Mouse (Mus musculus): ENCODE data around the gene Ndufb2. TPM values are rescaled to one million over a fixed set of nuclear protein-coding genes. Genes with fewer than 3 reads are reported as not detected.

Ndufb2 gene
- polyA plus RNA-seq, 1 experiment = 301 TPM

GRCm38 (mm10) chr6:39574951-39575350 lies 17.4 kb upstream of the Ndufb2 start:
- 43% methylated on average over 7 of the region's 7 CpGs for WGBS

GRCm38 (mm10) chr6:39579552-39579951 lies 12.8 kb upstream of the Ndufb2 start:
- WGBS = 90% methylated on average over 7 of the region's 7 CpGs
- no peak for DNase-seq (ENCODE audit: low read depth, low spot score)

More at GRCm38 (mm10) chr6:39574951-39575350, 17.4 kb upstream of the Ndufb2 start:
- DNase-seq (ENCODE audit: low read depth, low spot score) = no peak

GRCm38 (mm10) chr6:39580558-39580957 lies 11.8 kb upstream of the Ndufb2 start:
- 90% methylated on average over 2 of the region's 2 CpGs for WGBS
- no peak for DNase-seq (ENCODE audit: low read depth, low spot score)

- no peak for DNase-seq (ENCODE audit: low read depth, low spot score)
- WGBS = 88% methylated on average over 7 of the region's 7 CpGs
Measured at GRCm38 (mm10) chr6:39581087-39581784, 11.1 kb upstream of the Ndufb2 start.

GRCm38 (mm10) chr6:39585517-39585916 lies 6.9 kb upstream of the Ndufb2 start, which contains the start of gene Gm42420:
Gene Gm42420 (plus strand): TSS chr6:39585753.
- no peak for DNase-seq (ENCODE audit: low read depth, low spot score)
- WGBS = 94% methylated on average over 6 of the region's 6 CpGs

GRCm38 (mm10) chr6:39591481-39591880 lies 893 bp upstream of the Ndufb2 start:
- WGBS = 91% methylated on average over 4 of the region's 4 CpGs
- no peak for DNase-seq (ENCODE audit: low read depth, low spot score)

- DNase-seq (ENCODE audit: low read depth, low spot score) = no peak
- 96% methylated on average over 3 of the region's 3 CpGs for WGBS
Measured at GRCm38 (mm10) chr6:39600851-39601250, 8.5 kb downstream of the Ndufb2 start.

- no peak for DNase-seq (ENCODE audit: low read depth, low spot score)
- WGBS = 81% methylated on average over 3 of the region's 3 CpGs
Measured at GRCm38 (mm10) chr6:39601828-39602227, 9.5 kb downstream of the Ndufb2 start.

- no peak for DNase-seq (ENCODE audit: low read depth, low spot score)
- 75% methylated on average over 5 of the region's 5 CpGs for WGBS
Measured at GRCm38 (mm10) chr6:39604565-39604964, 12.2 kb downstream of the Ndufb2 start.

GRCm38 (mm10) chr6:39606056-39606455 lies 13.7 kb downstream of the Ndufb2 start:
- 77% methylated on average over 6 of the region's 6 CpGs for WGBS
- no peak for DNase-seq (ENCODE audit: low read depth, low spot score)

- 37% methylated on average over 3 of the region's 3 CpGs for WGBS
- DNase-seq (ENCODE audit: low read depth, low spot score) = no peak
Measured at GRCm38 (mm10) chr6:39606862-39607261, 14.5 kb downstream of the Ndufb2 start.

- DNase-seq (ENCODE audit: low read depth, low spot score) = no peak
- 43% methylated on average over 5 of the region's 5 CpGs for WGBS
Measured at GRCm38 (mm10) chr6:39607365-39607764, 15.0 kb downstream of the Ndufb2 start.

GRCm38 (mm10) chr6:39610207-39610606 lies 17.8 kb downstream of the Ndufb2 start:
- no peak for DNase-seq (ENCODE audit: low read depth, low spot score)
- 66% methylated on average over 2 of the region's 2 CpGs for WGBS

GRCm38 (mm10) chr6:39611296-39611695 lies 18.9 kb downstream of the Ndufb2 start:
- WGBS = 84% methylated on average over 2 of the region's 2 CpGs
- no peak for DNase-seq (ENCODE audit: low read depth, low spot score)

Other genes starting within 250 kb of the Ndufb2 start
- gene Slc37a3, start 214.9 kb upstream of the Ndufb2 start, polyA plus RNA-seq (2012; rRNA removed) = 19.6 and 21.4 TPM in 2 replicates
- 15.6 and 19.7 TPM in 2 replicates for gene Rab19, start 211.4 kb upstream of the Ndufb2 start, polyA plus RNA-seq (2012; rRNA removed)
- gene Mkrn1, start 172.1 kb upstream of the Ndufb2 start, polyA plus RNA-seq (2012; rRNA removed) = 111 and 126 TPM in 2 replicates
- 3.5 and 4.5 TPM in 2 replicates for gene Dennd2a, start 34.7 kb upstream of the Ndufb2 start, polyA plus RNA-seq (2012; rRNA removed)
- gene Adck2, start 18.7 kb upstream of the Ndufb2 start, polyA plus RNA-seq (2012; rRNA removed) = 11.5 and 12.8 TPM in 2 replicates
- 2.6 and 3.6 TPM in 2 replicates for gene Gm42420, start 6.8 kb upstream of the Ndufb2 start, polyA plus RNA-seq (2012; rRNA removed)
- gene Braf, start 132.9 kb downstream of the Ndufb2 start, polyA plus RNA-seq (2012; rRNA removed) = 2.0 and 4.2 TPM in 2 replicates
- gene Mrps33, start 218.4 kb downstream of the Ndufb2 start, polyA plus RNA-seq (2012; rRNA removed) = 73.0 and 81.6 TPM in 2 replicates

Data from large intestine, adult 2 months (tissue).